Mouse (Mus musculus): ENCODE measurements at regions not wholly inside any gene's neighbourhood (a gene's known extent, or its start where the extent isn't known, plus 50 kb on each side); places are given as distances from the start of the nearest gene placed in this dataset.
A peak's percentile ranks its signal among the peaks of the same experiment; 100 is the strongest.

GRCm38 (mm10) chr9:61640739-61641138, 268.6 kb downstream of the Tle3 start:
- Histone ChIP-seq H3K27me3 (ENCODE audit: control insufficient read depth, insufficient read depth, low read length) (no peaks in the 10 kb centered on the region; the same call in 1 of the 2 replicates), H3K4me1 (ENCODE audit: control insufficient read depth, insufficient read depth, low read length) (no peaks in the 10 kb centered on the region), H3K4me2 (no peak overlapping the region), H3K4me3 (ENCODE audit: low read depth, low read length) (no peak overlapping the region), H3K36me3 (ENCODE audit: control insufficient read depth, insufficient read depth, low read length) (no peaks in the 10 kb centered on the region), H3K27ac (ENCODE audit: low read depth, low read length) (no peak overlapping the region), H3K9me3 (ENCODE audit: control insufficient read depth, low read length) (no peaks in the 10 kb centered on the region), H3K9ac (ENCODE audit: low read length) (no peak overlapping the region)
- WGBS = 94% methylated on average over 3 of the region's 3 CpGs
- ATAC-seq (ENCODE audit: low FRiP score) (no peak), DNase-seq (ENCODE audit: low spot score, missing footprints) (no peak)

GRCm38 (mm10) chr9:61638908-61639307, 266.7 kb downstream of the Tle3 start:
- Histone ChIP-seq H3K4me1 (ENCODE audit: control insufficient read depth, insufficient read depth, low read length) (no peaks in the 10 kb centered on the region), H3K36me3 (ENCODE audit: control insufficient read depth, insufficient read depth, low read length) (no peaks in the 10 kb centered on the region), H3K4me3 (ENCODE audit: low read depth, low read length) (no peak overlapping the region), H3K4me2 (no peak overlapping the region), H3K9me3 (ENCODE audit: control insufficient read depth, low read length) (no peaks in the 10 kb centered on the region), H3K27me3 (ENCODE audit: control insufficient read depth, insufficient read depth, low read length) (no peaks in the 10 kb centered on the region; the same call in 1 of the 2 replicates), H3K27ac (ENCODE audit: low read depth, low read length) (no peak overlapping the region), H3K9ac (ENCODE audit: low read length) (no peak overlapping the region)
- DNase-seq (ENCODE audit: low spot score, missing footprints) = no peak
- WGBS = 91% methylated on average over 11 of the region's 11 CpGs
- no peak for ATAC-seq (ENCODE audit: low FRiP score)

GRCm38 (mm10) chr9:61633936-61634335, 261.8 kb downstream of the Tle3 start:
- peak; percentile 49 for DNase-seq (ENCODE audit: low spot score, missing footprints)
- H3K4me1 ChIP-seq (ENCODE audit: control insufficient read depth, insufficient read depth, low read length) = no peaks in the 10 kb centered on the region
- H3K9me3 ChIP-seq (ENCODE audit: control insufficient read depth, low read length) = no peaks in the 10 kb centered on the region
- H3K4me2 ChIP-seq = no peak overlapping the region
- no peak overlapping the region for H3K9ac ChIP-seq (ENCODE audit: low read length)
- H3K4me3 ChIP-seq (ENCODE audit: low read depth, low read length) = no peak overlapping the region
- no peak overlapping the region for H3K27ac ChIP-seq (ENCODE audit: low read depth, low read length)
- no peak for ATAC-seq (ENCODE audit: low FRiP score)
- no peaks in the 10 kb centered on the region for H3K27me3 ChIP-seq (ENCODE audit: control insufficient read depth, insufficient read depth, low read length)
- 82% methylated on average over 9 of the region's 9 CpGs for WGBS
- no peaks in the 10 kb centered on the region for H3K36me3 ChIP-seq (ENCODE audit: control insufficient read depth, insufficient read depth, low read length)

- H3K4me1 ChIP-seq (ENCODE audit: control insufficient read depth, insufficient read depth, low read length) = no peaks in the 10 kb centered on the region
- H3K4me3 ChIP-seq (ENCODE audit: low read depth, low read length) = no peak overlapping the region
- H3K27ac ChIP-seq (ENCODE audit: low read depth, low read length) = no peak overlapping the region
- no peaks in the 10 kb centered on the region for H3K9me3 ChIP-seq (ENCODE audit: control insufficient read depth, low read length)
- no peaks in the 10 kb centered on the region for H3K36me3 ChIP-seq (ENCODE audit: control insufficient read depth, insufficient read depth, low read length)
- H3K4me2 ChIP-seq = no peak overlapping the region
- H3K9ac ChIP-seq (ENCODE audit: low read length) = no peak overlapping the region
- no peaks in the 10 kb centered on the region for H3K27me3 ChIP-seq (ENCODE audit: control insufficient read depth, insufficient read depth, low read length)
- ATAC-seq (ENCODE audit: low FRiP score) (no peak), DNase-seq (ENCODE audit: low spot score, missing footprints) (peak; percentile 51)
- WGBS = 95% methylated on average over 3 of the region's 3 CpGs
These were observed 260.4 kb downstream of the Tle3 start for GRCm38 (mm10) chr9:61632602-61633001.

- WGBS = 88% methylated on average over 7 of the region's 7 CpGs
- no peaks in the 10 kb centered on the region for H3K4me1 ChIP-seq (ENCODE audit: control insufficient read depth, insufficient read depth, low read length)
- no peaks in the 10 kb centered on the region for H3K27me3 ChIP-seq (ENCODE audit: control insufficient read depth, insufficient read depth, low read length)
These were observed 258.9 kb downstream of the Tle3 start for GRCm38 (mm10) chr9:61631097-61631496.

GRCm38 (mm10) chr9:61627801-61628574, 255.8 kb downstream of the Tle3 start:
- ATAC-seq (ENCODE audit: low FRiP score) = no peak
- WGBS = 81% methylated on average over 6 of the region's 6 CpGs
- no peak overlapping the region for H3K9ac ChIP-seq (ENCODE audit: low read length)

More at GRCm38 (mm10) chr9:61631097-61631496, 258.9 kb downstream of the Tle3 start:
- ATAC-seq (ENCODE audit: low FRiP score) (no peak), DNase-seq (ENCODE audit: low spot score, missing footprints) (peak; percentile 57)
- no peaks in the 10 kb centered on the region for H3K9me3 ChIP-seq (ENCODE audit: control insufficient read depth, low read length)
- no peak overlapping the region for H3K4me2 ChIP-seq
- H3K4me3 ChIP-seq (ENCODE audit: low read depth, low read length) = no peak overlapping the region
- no peak overlapping the region for H3K9ac ChIP-seq (ENCODE audit: low read length)
- H3K36me3 ChIP-seq (ENCODE audit: control insufficient read depth, insufficient read depth, low read length) = no peaks in the 10 kb centered on the region
- no peak overlapping the region for H3K27ac ChIP-seq (ENCODE audit: low read depth, low read length)

GRCm38 (mm10) chr9:61622933-61623332, 250.8 kb downstream of the Tle3 start:
- Histone ChIP-seq H3K4me3 (ENCODE audit: low read depth, low read length) (no peak overlapping the region), H3K4me1 (ENCODE audit: control insufficient read depth, insufficient read depth, low read length) (peaks cover 15% of the 10 kb centered on the region), H3K4me2 (no peak overlapping the region), H3K36me3 (ENCODE audit: control insufficient read depth, insufficient read depth, low read length) (no peaks in the 10 kb centered on the region), H3K27me3 (ENCODE audit: control insufficient read depth, insufficient read depth, low read length) (no peaks in the 10 kb centered on the region), H3K9ac (ENCODE audit: low read length) (no peak overlapping the region), H3K27ac (ENCODE audit: low read depth, low read length) (no peak overlapping the region), H3K9me3 (ENCODE audit: control insufficient read depth, low read length) (no peaks in the 10 kb centered on the region)
- ATAC-seq (ENCODE audit: low FRiP score) (peak; percentile 75), DNase-seq (ENCODE audit: low spot score, missing footprints) (peak; percentile 87)
- 26% methylated on average over 7 of the region's 7 CpGs for WGBS

More at GRCm38 (mm10) chr9:61627801-61628574, 255.8 kb downstream of the Tle3 start:
- H3K36me3 ChIP-seq (ENCODE audit: control insufficient read depth, insufficient read depth, low read length) = no peaks in the 10 kb centered on the region
- no peak overlapping the region for H3K4me3 ChIP-seq (ENCODE audit: low read depth, low read length)
- no peaks in the 10 kb centered on the region for H3K27me3 ChIP-seq (ENCODE audit: control insufficient read depth, insufficient read depth, low read length)
- peaks cover 3% of the 10 kb centered on the region; the same call in 1 of the 2 replicates for H3K4me1 ChIP-seq (ENCODE audit: control insufficient read depth, insufficient read depth, low read length)
- no peak overlapping the region for H3K4me2 ChIP-seq
- DNase-seq (ENCODE audit: low spot score, missing footprints) = no peak
- no peak overlapping the region for H3K27ac ChIP-seq (ENCODE audit: low read depth, low read length)
- H3K9me3 ChIP-seq (ENCODE audit: control insufficient read depth, low read length) = no peaks in the 10 kb centered on the region

GRCm38 (mm10) chr9:61621939-61622338, 249.8 kb downstream of the Tle3 start:
- H3K4me3 ChIP-seq (ENCODE audit: low read depth, low read length) = no peak overlapping the region
- H3K9me3 ChIP-seq (ENCODE audit: control insufficient read depth, low read length) = no peaks in the 10 kb centered on the region
- H3K4me1 ChIP-seq (ENCODE audit: control insufficient read depth, insufficient read depth, low read length) = peaks cover 15% of the 10 kb centered on the region
- H3K27me3 ChIP-seq (ENCODE audit: control insufficient read depth, insufficient read depth, low read length) = no peaks in the 10 kb centered on the region
- no peak for ATAC-seq (ENCODE audit: low FRiP score)
- H3K4me2 ChIP-seq = no peak overlapping the region
- no peak overlapping the region for H3K9ac ChIP-seq (ENCODE audit: low read length)
- no peaks in the 10 kb centered on the region for H3K36me3 ChIP-seq (ENCODE audit: control insufficient read depth, insufficient read depth, low read length)
- WGBS = 81% methylated on average over 5 of the region's 5 CpGs
- peak; percentile 69 for DNase-seq (ENCODE audit: low spot score, missing footprints)
- no peak overlapping the region for H3K27ac ChIP-seq (ENCODE audit: low read depth, low read length)

- Histone ChIP-seq H3K4me2 (no peak overlapping the region), H3K27ac (ENCODE audit: low read depth, low read length) (no peak overlapping the region), H3K4me1 (ENCODE audit: control insufficient read depth, insufficient read depth, low read length) (peaks cover 15% of the 10 kb centered on the region), H3K27me3 (ENCODE audit: control insufficient read depth, insufficient read depth, low read length) (no peaks in the 10 kb centered on the region), H3K4me3 (ENCODE audit: low read depth, low read length) (no peak overlapping the region), H3K9me3 (ENCODE audit: control insufficient read depth, low read length) (no peaks in the 10 kb centered on the region), H3K36me3 (ENCODE audit: control insufficient read depth, insufficient read depth, low read length) (no peaks in the 10 kb centered on the region), H3K9ac (ENCODE audit: low read length) (no peak overlapping the region)
- WGBS = 73% methylated on average over 2 of the region's 2 CpGs
- DNase-seq (ENCODE audit: low spot score, missing footprints) (peak; percentile 71), ATAC-seq (ENCODE audit: low FRiP score) (no peak)
These were observed 248.6 kb downstream of the Tle3 start for GRCm38 (mm10) chr9:61620786-61621185.
